Mouse (Mus musculus) hindbrain, embryonic 16.5 days (tissue): ENCODE results near the gene Peak1. TPM values are rescaled to one million over a fixed set of nuclear protein-coding genes. Genes with fewer than 3 reads are reported as not detected.
A peak's percentile ranks its signal among the peaks of the same experiment; 100 is the strongest.

ENCODE experiments used
- ATAC-seq: fragments of 200-750 bp; cut with Nextera tagmentation; 2 replicates; pipeline ENCODE4 v1.8.0; 2017; ENCODE audit warnings: moderate TSS enrichment, moderate library complexity
- H3K27ac ChIP-seq: fragments of 300-500 bp; sonication (generic); 2 replicates; pipeline ENCODE4 v1.5.1; 2014; ENCODE audit warnings: low read depth, mild to moderate bottlenecking, control low read depth, low read length, moderate library complexity
- H3K27me3 ChIP-seq: fragments of 300-500 bp; sonication (generic); replicated peaks from 2 replicates; pipeline ENCODE4 v1.6.1; 2014; ENCODE audit warnings: low read length; ENCODE audit not compliant: control insufficient read depth, insufficient read depth
- H3K36me3 ChIP-seq: fragments of 300-500 bp; sonication (generic); 2 replicates; pipeline ENCODE4 v1.6.1; 2014; ENCODE audit warnings: mild to moderate bottlenecking, low read length, moderate library complexity, mixed read lengths; ENCODE audit not compliant: control insufficient read depth, insufficient read depth
- H3K4me1 ChIP-seq: fragments of 300-500 bp; sonication (generic); 2 replicates; pipeline ENCODE4 v1.6.1; 2014; ENCODE audit warnings: low read depth, low read length; ENCODE audit not compliant: control insufficient read depth, insufficient read depth
- H3K4me2 ChIP-seq: fragments of 300-500 bp; sonication (generic); 2 replicates; pipeline ENCODE4 v1.6.1; 2014; ENCODE audit warnings: mild to moderate bottlenecking, low read length, control low read depth, moderate library complexity
- H3K4me3 ChIP-seq: fragments of 300-500 bp; sonication (generic); 2 replicates; pipeline ENCODE4 v1.5.1; 2014; ENCODE audit warnings: mild to moderate bottlenecking, low read length, control low read depth, moderate library complexity
- H3K9ac ChIP-seq: fragments of 300-500 bp; sonication (generic); 2 replicates; pipeline ENCODE4 v1.6.1; 2014; ENCODE audit warnings: low read depth, mild to moderate bottlenecking, control low read depth, low read length, moderate library complexity
- H3K9me3 ChIP-seq: fragments of 300-500 bp; sonication (generic); 2 replicates; pipeline ENCODE4 v1.6.1; 2014; ENCODE audit warnings: mild to moderate bottlenecking, low read length, moderate library complexity; ENCODE audit not compliant: control insufficient read depth
- WGBS: fragments of 180-500 bp; shearing (Covaris S2); extraction: QIAGEN DNeasy Blood & Tissue Kit; methylation state at CpG from one replicate; pipeline ENCODE4 v1.1.7; 2014; 5-methylcytosine and 5-hydroxymethylcytosine counted together
- polyA plus RNA-seq: library from polyadenylated mRNA; unstranded; fragments of >200 nt; fragmentation: Nextera tagmentation; extraction: Ambion mirVana; gene quantifications from 2 replicates; pipeline ENCODE4 v1.2.1, GENCODE M21; 2015

Peak1 gene
- polyA plus RNA-seq, 1 experiment from 2014 or later, result 5.2 TPM

- Histone ChIP-seq H3K27me3 (no peaks in the 10 kb centered on the region), H3K9ac (no peak overlapping the region), H3K9me3 (no peaks in the 10 kb centered on the region), H3K36me3 (no peaks in the 10 kb centered on the region), H3K4me2 (no peak overlapping the region), H3K27ac (no peak overlapping the region), H3K4me3 (no peak overlapping the region), H3K4me1 (no peaks in the 10 kb centered on the region)
- 92% methylated on average over 10 of the region's 10 CpGs for WGBS
- no peak for ATAC-seq
Observed at GRCm38 (mm10) chr9:56207083-56207482, 210.8 kb downstream of the Peak1 start.

- H3K27ac ChIP-seq, result no peak overlapping the region
- H3K9me3 ChIP-seq, result no peaks in the 10 kb centered on the region
- H3K4me3 ChIP-seq, result no peak overlapping the region
- no peak overlapping the region for H3K9ac ChIP-seq
- ATAC-seq, result no peak
- no peak overlapping the region for H3K4me2 ChIP-seq
- 0 out of 2 replicates have a peak, but pooled peaks cover 3% of the 10 kb centered on the region for H3K4me1 ChIP-seq
- WGBS, result 81% methylated on average over 11 of the region's 11 CpGs
- no peaks in the 10 kb centered on the region for H3K36me3 ChIP-seq
- H3K27me3 ChIP-seq, result no peaks in the 10 kb centered on the region
Observed at GRCm38 (mm10) chr9:56205336-56205735, 212.5 kb downstream of the Peak1 start.

- no peak for ATAC-seq
- no peaks in the 10 kb centered on the region for H3K9me3 ChIP-seq
- H3K27ac ChIP-seq, result no peak overlapping the region
- no peaks in the 10 kb centered on the region for H3K36me3 ChIP-seq
- no peak overlapping the region for H3K9ac ChIP-seq
- H3K4me1 ChIP-seq, result 0 out of 2 replicates have a peak, but pooled peaks cover 3% of the 10 kb centered on the region
- no peak overlapping the region for H3K4me2 ChIP-seq
- H3K27me3 ChIP-seq, result no peaks in the 10 kb centered on the region
- WGBS, result 91% methylated on average over 4 of the region's 4 CpGs
- H3K4me3 ChIP-seq, result no peak overlapping the region
Observed at GRCm38 (mm10) chr9:56204316-56204715, 213.6 kb downstream of the Peak1 start.

GRCm38 (mm10) chr9:56200645-56201314, 217.1 kb downstream of the Peak1 start:
- Histone ChIP-seq H3K27ac (no peak overlapping the region), H3K4me1 (0 out of 2 replicates have a peak, but pooled peaks cover 3% of the 10 kb centered on the region), H3K4me2 (no peak overlapping the region), H3K36me3 (no peaks in the 10 kb centered on the region), H3K9ac (0 out of 2 replicates have a peak overlapping the region, but pooled peaks have one; percentile 44), H3K9me3 (no peaks in the 10 kb centered on the region), H3K27me3 (no peaks in the 10 kb centered on the region), H3K4me3 (no peak overlapping the region)
- 41% methylated on average over 14 of the region's 14 CpGs for WGBS
- ATAC-seq, result peak; percentile 83

GRCm38 (mm10) chr9:56200200-56200599, 217.7 kb downstream of the Peak1 start:
- Histone ChIP-seq H3K27me3 (no peaks in the 10 kb centered on the region), H3K9ac (no peak overlapping the region), H3K27ac (no peak overlapping the region), H3K4me2 (no peak overlapping the region), H3K9me3 (no peaks in the 10 kb centered on the region), H3K36me3 (no peaks in the 10 kb centered on the region), H3K4me1 (0 out of 2 replicates have a peak, but pooled peaks cover 3% of the 10 kb centered on the region), H3K4me3 (no peak overlapping the region)
- ATAC-seq, result no peak
- 67% methylated on average over 2 of the region's 2 CpGs for WGBS

GRCm38 (mm10) chr9:56196921-56197320, 220.9 kb downstream of the Peak1 start:
- no peak overlapping the region for H3K27ac ChIP-seq
- peaks cover 7% of the 10 kb centered on the region; the same call in 1 of the 2 replicates for H3K4me1 ChIP-seq
- no peak overlapping the region for H3K4me2 ChIP-seq
- H3K36me3 ChIP-seq, result no peaks in the 10 kb centered on the region
- no peaks in the 10 kb centered on the region for H3K9me3 ChIP-seq
- H3K27me3 ChIP-seq, result no peaks in the 10 kb centered on the region
- no peak overlapping the region for H3K4me3 ChIP-seq
- no peak for ATAC-seq
- WGBS, result 80% methylated on average over 4 of the region's 4 CpGs
- H3K9ac ChIP-seq, result no peak overlapping the region

GRCm38 (mm10) chr9:56195193-56195592, 222.7 kb downstream of the Peak1 start:
- Histone ChIP-seq H3K27me3 (no peaks in the 10 kb centered on the region), H3K36me3 (no peaks in the 10 kb centered on the region), H3K4me3 (no peak overlapping the region), H3K27ac (no peak overlapping the region), H3K9me3 (no peaks in the 10 kb centered on the region), H3K4me2 (no peak overlapping the region), H3K4me1 (peaks cover 11% of the 10 kb centered on the region; the same call in 1 of the 2 replicates), H3K9ac (no peak overlapping the region)
- no peak for ATAC-seq
- 34% methylated on average over 3 of the region's 3 CpGs for WGBS

- peaks cover 11% of the 10 kb centered on the region; the same call in 1 of the 2 replicates for H3K4me1 ChIP-seq
- H3K36me3 ChIP-seq, result no peaks in the 10 kb centered on the region
- H3K27me3 ChIP-seq, result no peaks in the 10 kb centered on the region
- WGBS, result 41% methylated on average over 11 of the region's 11 CpGs
- no peak overlapping the region for H3K4me3 ChIP-seq
- no peaks in the 10 kb centered on the region for H3K9me3 ChIP-seq
- peak; percentile 72 for ATAC-seq
- 0 out of 2 replicates have a peak overlapping the region, but pooled peaks have one; percentile 28 for H3K9ac ChIP-seq
- H3K4me2 ChIP-seq, result no peak overlapping the region
- H3K27ac ChIP-seq, result peak overlapping the region; percentile 69
Observed at GRCm38 (mm10) chr9:56191498-56192455, 226.1 kb downstream of the Peak1 start.
